Mouse (Mus musculus): ENCODE measurements at regions not wholly inside any gene's neighbourhood (a gene's known extent, or its start where the extent isn't known, plus 50 kb on each side); places are given as distances from the start of the nearest gene placed in this dataset.

DNA sequence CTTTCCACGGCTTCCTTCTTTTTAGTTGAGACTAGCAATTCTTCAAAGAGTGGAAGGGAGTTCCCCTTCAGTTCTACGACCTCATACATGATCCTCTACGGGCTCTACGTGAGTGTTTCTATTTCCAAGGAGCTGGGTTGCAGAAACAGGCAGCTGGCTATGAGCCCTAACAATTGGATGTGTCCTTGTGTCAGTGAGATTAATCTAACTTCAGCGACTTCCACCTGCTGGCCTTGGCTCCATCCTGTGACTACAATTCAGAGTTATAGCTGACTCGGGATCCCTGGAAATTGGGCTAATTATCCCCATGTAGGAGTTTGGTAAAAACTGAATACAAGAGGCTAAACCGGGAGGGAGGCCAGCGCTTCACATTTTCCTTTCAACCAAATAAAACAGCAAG, 122.8 kb downstream of the Cd83 start:
- WGBS = 29% methylated on average over 8 of the region's 8 CpGs
- H3K36me3 ChIP-seq (ENCODE audit: insufficient read depth, low read length) = no peaks in the 10 kb centered on the region
- H3K27ac ChIP-seq = no peak overlapping the region
- ATAC-seq (replicated peaks; ENCODE audit: low FRiP score, low read depth) (no peak), DNase-seq (ENCODE audit: low spot score) (peak; percentile 63)
- H3K9ac ChIP-seq (ENCODE audit: low read depth, low read length) = no peak overlapping the region
- H3K4me1 ChIP-seq (replicated peaks; ENCODE audit: insufficient read depth, low read length) = peaks cover 14% of the 10 kb centered on the region; the same call in 1 of the 2 replicates
- H3K4me3 ChIP-seq (replicated peaks; ENCODE audit: low read depth, low read length) = no peak overlapping the region
- no peaks in the 10 kb centered on the region for H3K9me3 ChIP-seq (replicated peaks; ENCODE audit: low read length)
- no peak for TF ChIP-seq CTCF (IDR thresholded peaks at IDR 0.05; ENCODE audit: low read depth)
- H3K4me2 ChIP-seq (ENCODE audit: low read length) = no peak overlapping the region
- no peaks in the 10 kb centered on the region for H3K27me3 ChIP-seq (ENCODE audit: insufficient read depth, low read length)

DNA sequence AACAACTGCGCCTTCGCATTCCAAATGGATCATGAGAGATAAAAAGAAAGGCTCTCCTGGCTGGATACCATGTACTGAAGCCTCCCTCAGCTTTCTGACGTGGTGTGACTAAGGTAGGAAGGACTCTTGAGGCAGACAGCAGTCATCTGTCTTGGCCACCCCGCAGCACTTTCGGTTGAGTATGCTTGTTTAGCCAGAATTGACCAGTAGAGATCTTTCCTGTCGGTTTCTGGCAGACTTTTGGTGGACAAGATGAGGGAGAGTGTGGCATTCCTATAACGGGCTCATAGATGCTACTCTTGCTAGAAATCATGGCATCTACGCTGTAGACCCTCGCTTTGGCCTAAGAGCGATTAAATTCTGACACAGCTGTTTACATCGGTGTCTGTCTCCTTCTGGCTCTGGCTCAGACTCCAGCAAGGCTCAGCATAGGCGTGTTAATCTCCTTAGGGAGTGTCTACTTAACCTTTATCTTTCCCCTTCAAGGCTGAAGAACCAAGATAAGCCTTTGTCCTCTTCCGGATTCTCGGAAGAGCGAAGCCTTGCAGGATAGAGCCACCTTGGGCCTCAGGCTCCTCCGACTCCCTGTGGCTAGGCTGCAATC, 123.6 kb downstream of the Cd83 start:
- Histone ChIP-seq H3K4me1 (replicated peaks; ENCODE audit: insufficient read depth, low read length) (peaks cover 14% of the 10 kb centered on the region; the same call in 1 of the 2 replicates), H3K27me3 (ENCODE audit: insufficient read depth, low read length) (no peaks in the 10 kb centered on the region), H3K9me3 (replicated peaks; ENCODE audit: low read length) (no peaks in the 10 kb centered on the region), H3K27ac (no peak overlapping the region), H3K9ac (ENCODE audit: low read depth, low read length) (no peak overlapping the region), H3K4me2 (ENCODE audit: low read length) (no peak overlapping the region), H3K4me3 (replicated peaks; ENCODE audit: low read depth, low read length) (no peak overlapping the region), H3K36me3 (ENCODE audit: insufficient read depth, low read length) (no peaks in the 10 kb centered on the region)
- WGBS = 57% methylated on average over 16 of the region's 16 CpGs
- peak; percentile 16 for DNase-seq (ENCODE audit: low spot score)
- TF ChIP-seq CTCF (IDR thresholded peaks at IDR 0.05; ENCODE audit: low read depth) = no peak
- ATAC-seq (replicated peaks; ENCODE audit: low FRiP score, low read depth) = no peak

DNA sequence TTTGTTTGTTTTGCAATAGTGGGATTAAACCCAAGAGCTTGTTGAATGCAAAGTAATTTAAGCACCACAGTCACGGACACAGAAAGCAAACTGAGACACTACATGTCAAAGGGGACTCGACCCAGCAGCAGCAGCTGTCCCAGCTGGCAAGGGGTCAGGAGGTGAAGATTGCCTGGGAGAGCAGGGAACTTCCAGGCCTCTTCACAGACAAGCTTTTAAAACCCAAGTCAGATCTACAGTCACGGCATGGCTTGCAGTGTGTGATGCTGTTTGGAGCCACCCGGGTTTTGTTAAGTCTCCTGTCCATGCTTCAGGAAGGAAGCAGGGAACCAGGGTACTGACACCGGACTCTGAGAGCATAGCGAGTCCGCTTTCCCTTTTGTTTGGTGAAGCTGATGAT, 125.4 kb downstream of the Cd83 start:
- no peak for ATAC-seq (replicated peaks; ENCODE audit: low FRiP score, low read depth)
- no peak for TF ChIP-seq CTCF (IDR thresholded peaks at IDR 0.05; ENCODE audit: low read depth)
- 46% methylated on average over 7 of the region's 7 CpGs for WGBS
- no peaks in the 10 kb centered on the region for H3K9me3 ChIP-seq (replicated peaks; ENCODE audit: low read length)
- H3K4me1 ChIP-seq (replicated peaks; ENCODE audit: insufficient read depth, low read length) = peaks cover 14% of the 10 kb centered on the region; the same call in 1 of the 2 replicates
- H3K27ac ChIP-seq = no peak overlapping the region
- H3K4me3 ChIP-seq (replicated peaks; ENCODE audit: low read depth, low read length) = no peak overlapping the region
- H3K9ac ChIP-seq (ENCODE audit: low read depth, low read length) = no peak overlapping the region
- H3K36me3 ChIP-seq (ENCODE audit: insufficient read depth, low read length) = no peaks in the 10 kb centered on the region
- H3K27me3 ChIP-seq (ENCODE audit: insufficient read depth, low read length) = no peaks in the 10 kb centered on the region
- peak; percentile 10 for DNase-seq (ENCODE audit: low spot score)
- H3K4me2 ChIP-seq (ENCODE audit: low read length) = no peak overlapping the region

DNA sequence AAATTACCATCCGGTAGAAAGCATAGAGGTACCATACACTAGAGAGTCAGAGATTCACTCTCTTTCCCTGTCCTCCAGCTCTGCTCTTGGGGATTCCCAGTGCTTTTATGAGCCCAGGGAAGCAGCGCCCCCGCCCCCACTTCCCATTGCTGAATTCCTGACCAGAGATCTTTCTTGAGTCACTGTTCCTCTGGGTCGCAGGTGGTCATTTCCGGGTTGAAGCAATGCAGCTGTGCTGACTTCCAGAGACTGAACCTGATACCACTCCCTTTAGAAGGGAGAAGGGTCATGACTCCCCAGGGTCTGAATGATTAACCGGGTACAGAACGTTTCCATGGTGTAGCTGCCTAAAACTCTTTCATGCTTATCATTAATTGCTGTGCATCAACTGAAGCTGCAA, 128.9 kb downstream of the Cd83 start:
- DNase-seq (ENCODE audit: low spot score) (peak; percentile 52), ATAC-seq (replicated peaks; ENCODE audit: low FRiP score, low read depth) (0 out of 2 replicates have a peak, but pooled peaks have one; percentile 52)

DNA sequence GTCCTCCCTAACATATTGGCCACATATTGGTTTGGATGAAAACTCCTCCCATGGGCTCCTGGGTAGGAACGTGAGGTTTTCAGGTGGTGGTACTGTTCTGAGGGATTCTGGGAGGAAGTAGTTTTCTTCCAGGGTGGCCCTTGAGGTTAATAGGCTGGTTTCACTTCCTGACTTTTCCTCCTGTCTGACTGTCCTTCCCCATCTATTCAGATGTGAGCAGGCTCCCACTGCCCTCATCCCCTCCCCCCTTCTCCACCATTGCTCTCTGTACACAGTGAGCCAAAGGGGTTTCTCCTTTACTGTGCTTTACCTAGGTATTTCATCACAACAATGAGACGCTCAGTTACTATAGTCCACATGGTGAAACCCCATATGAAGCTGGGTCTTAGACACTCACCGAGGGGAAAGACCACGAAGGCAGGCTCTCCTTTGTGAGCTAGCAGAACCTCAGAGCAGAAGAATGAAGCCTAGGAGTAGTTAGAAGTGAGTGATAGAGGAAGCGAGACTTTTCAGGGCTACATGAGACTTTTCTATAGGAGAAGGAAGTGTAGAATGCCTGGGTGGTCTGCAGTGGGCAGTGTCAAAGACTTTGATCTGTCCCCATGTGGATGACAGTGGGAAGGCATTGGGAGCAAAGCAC, 135.3 kb downstream of the Cd83 start:
- Histone ChIP-seq H3K9me3 (replicated peaks; ENCODE audit: low read length) (no peaks in the 10 kb centered on the region), H3K36me3 (ENCODE audit: insufficient read depth, low read length) (no peaks in the 10 kb centered on the region), H3K27me3 (ENCODE audit: insufficient read depth, low read length) (no peaks in the 10 kb centered on the region), H3K4me1 (replicated peaks; ENCODE audit: insufficient read depth, low read length) (no peaks in the 10 kb centered on the region), H3K9ac (ENCODE audit: low read depth, low read length) (no peak overlapping the region), H3K4me3 (replicated peaks; ENCODE audit: low read depth, low read length) (no peak overlapping the region), H3K4me2 (ENCODE audit: low read length) (no peak overlapping the region), H3K27ac (no peak overlapping the region)
- no peak for DNase-seq (ENCODE audit: low spot score)
- WGBS = 81% methylated on average over 5 of the region's 5 CpGs
- no peak for ATAC-seq (replicated peaks; ENCODE audit: low FRiP score, low read depth)
- TF ChIP-seq CTCF (IDR thresholded peaks at IDR 0.05; ENCODE audit: low read depth) = no peak

More for the DNA sequence above, 128.9 kb downstream of the Cd83 start:
- TF ChIP-seq CTCF (IDR thresholded peaks at IDR 0.05; ENCODE audit: low read depth) = no peak
- Histone ChIP-seq H3K27ac (no peak overlapping the region), H3K9me3 (replicated peaks; ENCODE audit: low read length) (no peaks in the 10 kb centered on the region), H3K4me1 (replicated peaks; ENCODE audit: insufficient read depth, low read length) (no peaks in the 10 kb centered on the region), H3K9ac (ENCODE audit: low read depth, low read length) (no peak overlapping the region), H3K36me3 (ENCODE audit: insufficient read depth, low read length) (no peaks in the 10 kb centered on the region), H3K4me3 (replicated peaks; ENCODE audit: low read depth, low read length) (no peak overlapping the region), H3K27me3 (ENCODE audit: insufficient read depth, low read length) (no peaks in the 10 kb centered on the region), H3K4me2 (ENCODE audit: low read length) (no peak overlapping the region)
- WGBS = 13% methylated on average over 7 of the region's 7 CpGs

DNA sequence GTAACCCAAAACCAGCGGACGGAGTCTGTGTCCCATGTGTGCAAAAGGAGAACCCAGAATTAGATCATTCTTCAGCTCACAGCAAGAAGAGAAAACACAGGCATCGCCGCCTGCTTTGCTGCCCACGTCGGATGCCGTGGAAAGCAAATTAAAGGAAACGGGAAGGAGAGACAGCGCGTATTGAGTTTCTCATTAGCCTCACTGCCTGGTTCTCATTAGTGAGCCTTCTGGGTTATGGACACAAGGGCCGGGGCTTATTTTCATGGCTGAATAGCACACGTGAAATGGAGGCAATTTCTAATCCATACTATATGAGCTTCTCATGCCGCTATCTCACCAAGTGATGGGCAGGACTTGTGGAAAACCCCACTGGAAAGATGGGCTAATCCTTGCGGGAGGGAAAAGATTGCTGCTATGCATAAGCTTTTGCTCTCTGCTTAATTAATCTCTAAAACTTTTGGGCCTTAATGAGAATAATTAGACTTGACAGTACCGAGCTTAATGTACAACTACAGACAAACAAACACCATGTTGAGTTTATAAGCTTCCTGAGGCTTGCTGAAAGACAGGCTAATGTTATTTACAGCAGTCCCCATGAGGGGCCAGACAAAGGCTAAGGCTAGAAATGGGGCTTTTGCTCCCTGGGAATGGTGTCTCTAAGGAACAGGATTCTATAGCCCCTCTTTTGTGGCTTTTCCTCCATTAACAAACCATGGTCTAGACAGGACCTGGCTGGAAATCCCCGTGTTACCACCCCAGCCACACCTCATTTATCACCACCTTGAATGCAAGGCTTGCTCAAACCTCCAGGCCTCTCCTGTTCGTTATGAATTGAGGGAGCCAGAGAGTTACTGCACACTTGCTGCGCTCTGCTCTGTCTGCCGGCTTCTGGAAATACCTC, 145.8 kb downstream of the Cd83 start:
- ATAC-seq (replicated peaks; ENCODE audit: low FRiP score, low read depth) = no peak

More for the DNA sequence above, 145.8 kb downstream of the Cd83 start:
- DNase-seq (ENCODE audit: low spot score) = no peak
- 73% methylated on average over 19 of the region's 19 CpGs for WGBS
- Histone ChIP-seq H3K4me3 (replicated peaks; ENCODE audit: low read depth, low read length) (no peak overlapping the region), H3K4me1 (replicated peaks; ENCODE audit: insufficient read depth, low read length) (0 out of 2 replicates have a peak, but pooled peaks cover 3% of the 10 kb centered on the region), H3K27me3 (ENCODE audit: insufficient read depth, low read length) (no peaks in the 10 kb centered on the region), H3K9ac (ENCODE audit: low read depth, low read length) (0 out of 2 replicates have a peak overlapping the region, but pooled peaks have one; percentile 23), H3K36me3 (ENCODE audit: insufficient read depth, low read length) (no peaks in the 10 kb centered on the region), H3K9me3 (replicated peaks; ENCODE audit: low read length) (no peaks in the 10 kb centered on the region), H3K4me2 (ENCODE audit: low read length) (no peak overlapping the region), H3K27ac (no peak overlapping the region)
- TF ChIP-seq CTCF (IDR thresholded peaks at IDR 0.05; ENCODE audit: low read depth) = no peak

All from kidney, postnatal 0 days (tissue).